Mouse (Mus musculus) G1E (cell line): ENCODE data around the gene Apex2. TPM values are rescaled to one million over a fixed set of nuclear protein-coding genes. Genes with fewer than 3 reads are reported as not detected.
"Not testable (repeated sequence)": the region's sequence is repeated elsewhere in the genome, so short reads cannot be mapped to it uniquely, and the experiment has no call there.

Experiments
- ATAC-seq: 2 replicates; pipeline ENCODE4 v1.8.0; 2016; ENCODE audit warnings: mild to moderate bottlenecking; ENCODE audit not compliant: insufficient number of reproducible peaks, poor library complexity, low FRiP score, severe bottlenecking; ENCODE audit errors: extremely low read depth
- DNase-seq: peaks from one replicate; pipeline ENCODE4 v3.0.0; 2012; ENCODE audit warnings: low spot score
- H3K27me3 ChIP-seq: 2 replicates; pipeline ENCODE4 v1.6.1; 2012; ENCODE audit warnings: mild to moderate bottlenecking, low read length, inconsistent platforms; ENCODE audit not compliant: insufficient read depth
- H3K36me3 ChIP-seq: replicated peaks from 2 replicates; pipeline ENCODE3; 2012; ENCODE audit warnings: mild to moderate bottlenecking, inconsistent platforms
- H3K4me1 ChIP-seq: 2 replicates; pipeline ENCODE4 v1.6.1; 2012; ENCODE audit warnings: low read depth, low read length, inconsistent platforms, mixed read lengths; ENCODE audit not compliant: insufficient read depth
- H3K4me3 ChIP-seq: 2 replicates; pipeline ENCODE4 v1.5.1; 2012; ENCODE audit warnings: low read depth, mild to moderate bottlenecking, inconsistent platforms, low read length, moderate library complexity, mixed read lengths
- H3K9me3 ChIP-seq: replicated peaks from 2 replicates; pipeline ENCODE4 v1.6.1; 2012; ENCODE audit warnings: inconsistent platforms
- CTCF ChIP-seq: IDR thresholded peaks from 2 replicates; pipeline ENCODE4 v1.5.1; 2012; ENCODE audit warnings: low read depth, low read length, inconsistent platforms, mixed read lengths
- GATA1 ChIP-seq: IDR thresholded peaks from 2 replicates; pipeline ENCODE4 v1.6.1; 2012; ENCODE audit warnings: borderline replicate concordance, low read length, inconsistent platforms, mixed read lengths
- GATA2 ChIP-seq: IDR thresholded peaks from 2 replicates; pipeline ENCODE4 v1.6.1; 2012; ENCODE audit warnings: low read depth, low read length, inconsistent platforms, borderline replicate concordance
- POLR2AphosphoS5 ChIP-seq: IDR thresholded peaks from 2 replicates; pipeline ENCODE4 v1.6.1; 2012; ENCODE audit warnings: low read depth, low read length, inconsistent platforms; ENCODE audit not compliant: insufficient replicate concordance
- TAL1 ChIP-seq: conservative IDR thresholded peaks from 2 replicates; pipeline ENCODE4 v1.6.1; 2012; ENCODE audit warnings: low read depth, low read length, inconsistent platforms, mixed read lengths
- polyA plus RNA-seq: library from polyadenylated mRNA; stranded (reverse); fragments of >175 nt; gene quantifications from 2 replicates; pipeline ENCODE4 v1.2.3, GENCODE M21; 2012
- total RNA-seq, 2 experiments: library from RNA; stranded (forward) in 1 of 2; stranded (reverse) in 1 of 2; fragments of 200-1000 nt in 1 of 2; fragments of >200 nt in 1 of 2; fragmentation: Nextera tagmentation in 1 of 2; gene quantifications; 2 replicates each; pipeline ENCODE4 v1.2.3; 2014 to 2017

The Apex2 gene
- total and polyA plus RNA-seq, 3 experiments: 1.3 to 22.8 (median 7.7) TPM

DNA sequence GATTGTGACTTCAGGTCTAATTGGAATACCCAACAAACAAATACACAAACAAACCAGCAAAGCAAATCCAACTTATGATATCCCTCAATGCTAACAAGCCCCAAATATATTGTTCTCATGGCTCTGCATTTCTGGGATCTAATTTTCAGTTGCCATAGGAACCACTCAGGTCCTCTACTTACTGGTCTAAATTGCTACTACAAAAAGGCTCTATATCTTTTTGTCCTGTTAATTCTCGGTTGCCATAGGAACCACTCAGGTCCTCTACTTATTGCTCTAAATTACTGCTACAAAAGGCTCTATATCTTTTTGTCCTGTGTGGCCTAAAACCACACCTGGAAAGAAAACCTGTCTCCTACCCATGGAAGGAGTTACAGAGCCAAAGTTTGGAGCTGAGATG, 75.5 kb downstream of the Apex2 start:
- H3K4me3 ChIP-seq: no peak overlapping the region
- TF ChIP-seq GATA2 (no peak), TAL1 (no peak), POLR2AphosphoS5 (no peak), GATA1 (no peak), CTCF (no peak)
- ATAC-seq (no peak), DNase-seq (no peak)
- H3K4me1 ChIP-seq: peaks cover 28% of the 10 kb centered on the region
- H3K36me3 ChIP-seq: no peaks in the 10 kb centered on the region
- no peaks in the 10 kb centered on the region for H3K27me3 ChIP-seq
- no peaks in the 10 kb centered on the region for H3K9me3 ChIP-seq

DNA sequence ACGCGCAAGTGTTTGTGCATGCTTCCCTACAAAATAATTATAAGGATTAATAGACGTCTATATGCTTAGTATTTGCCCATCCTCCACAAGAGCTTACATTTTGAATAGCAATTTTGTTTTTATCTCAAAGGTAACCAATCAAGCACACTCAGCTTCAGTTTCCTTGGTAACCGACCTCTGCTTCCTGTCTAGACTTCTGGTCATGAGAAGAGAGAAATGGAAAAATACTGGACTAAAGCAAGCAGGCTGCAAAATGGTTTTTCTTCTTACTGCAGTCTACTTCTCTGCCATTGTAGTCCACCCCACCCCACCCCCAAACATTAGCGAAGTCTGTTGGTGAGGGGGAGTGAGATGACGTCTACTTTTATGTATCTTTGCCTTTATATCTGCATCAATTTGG, 78.4 kb downstream of the Apex2 start:
- Histone ChIP-seq H3K9me3 (no peaks in the 10 kb centered on the region), H3K4me1 (peaks cover 27% of the 10 kb centered on the region), H3K36me3 (peaks cover 2% of the 10 kb centered on the region), H3K27me3 (no peaks in the 10 kb centered on the region), H3K4me3 (no peak overlapping the region)
- ATAC-seq (no peak), DNase-seq (no peak)
- TF ChIP-seq POLR2AphosphoS5 (no peak), CTCF (no peak), GATA2 (no peak), GATA1 (no peak), TAL1 (no peak)

DNA sequence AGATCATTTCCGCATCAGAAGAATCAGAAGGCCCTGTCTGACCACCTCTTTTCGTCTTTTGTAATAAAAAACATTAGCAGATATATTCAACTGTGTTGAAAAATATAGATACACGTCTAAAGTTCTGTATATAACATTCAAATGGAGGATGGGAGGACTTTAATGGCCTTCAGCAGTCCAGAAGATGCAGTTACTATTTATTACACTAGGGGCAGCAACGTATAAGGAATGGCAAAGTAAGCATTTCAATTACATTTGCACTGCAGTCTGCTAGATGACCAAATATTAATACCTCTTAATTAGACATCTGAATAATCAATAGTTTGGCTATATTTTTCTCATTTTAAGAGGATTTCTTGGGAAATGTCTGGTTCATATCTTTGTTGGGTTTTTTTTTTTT, 79.0 kb downstream of the Apex2 start:
- ATAC-seq (peak; percentile 63), DNase-seq (peak; percentile 1)
- Histone ChIP-seq H3K36me3 (peaks cover 2% of the 10 kb centered on the region), H3K9me3 (no peaks in the 10 kb centered on the region), H3K4me1 (peaks cover 24% of the 10 kb centered on the region), H3K4me3 (no peak overlapping the region), H3K27me3 (no peaks in the 10 kb centered on the region)
- TF ChIP-seq GATA1 (no peak), CTCF (0 out of 2 replicates have a peak, but pooled peaks have one; percentile 14)

DNA sequence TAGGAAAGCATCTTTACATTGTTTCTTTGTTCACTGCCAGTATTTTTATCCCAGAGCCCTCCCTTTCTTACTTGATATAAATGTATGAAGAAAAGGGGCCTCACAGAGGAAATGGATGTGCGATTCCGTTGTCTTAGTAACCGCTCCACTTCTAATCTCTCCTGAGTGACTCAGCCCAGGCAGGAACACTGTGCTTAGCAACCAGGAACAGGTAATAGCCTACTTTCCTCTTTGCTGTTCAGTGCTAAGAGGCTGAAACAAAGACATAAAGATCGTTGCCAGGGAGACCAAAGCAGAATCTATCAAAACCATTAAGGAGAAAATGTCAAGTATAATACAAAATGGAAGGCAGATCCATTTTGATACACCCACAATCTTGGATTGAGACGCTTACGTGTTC, 81.0 kb downstream of the Apex2 start:
- ATAC-seq (no peak), DNase-seq (no peak)
- no peak overlapping the region for H3K4me3 ChIP-seq
- H3K36me3 ChIP-seq: peaks cover 2% of the 10 kb centered on the region
- no peaks in the 10 kb centered on the region for H3K9me3 ChIP-seq
- peaks cover 22% of the 10 kb centered on the region for H3K4me1 ChIP-seq
- TF ChIP-seq GATA1 (no peak), GATA2 (no peak), CTCF (no peak), POLR2AphosphoS5 (no peak), TAL1 (no peak)
- H3K27me3 ChIP-seq: no peaks in the 10 kb centered on the region

DNA sequence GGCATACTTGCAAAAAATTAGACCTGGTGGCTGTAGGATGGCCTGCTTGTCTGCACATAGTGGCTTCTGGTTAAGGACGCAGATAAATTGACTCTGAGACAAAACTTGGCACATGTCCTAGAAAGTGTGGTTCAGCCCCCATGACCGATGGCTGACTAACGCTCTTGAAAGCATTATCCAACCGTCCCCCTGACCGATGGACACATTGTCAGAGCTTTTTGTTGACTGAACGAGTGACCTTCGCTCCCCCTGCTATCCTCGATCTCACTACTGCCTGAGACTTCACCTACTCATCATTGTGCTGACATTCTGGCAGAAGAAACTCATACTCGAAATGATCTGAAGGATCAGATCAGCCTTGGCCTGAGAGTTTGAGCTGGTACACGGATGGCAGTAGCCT, 101.9 kb downstream of the Apex2 start:
- H3K36me3 ChIP-seq, ATAC-seq, H3K4me1 ChIP-seq, H3K27me3 ChIP-seq, DNase-seq, H3K4me3 ChIP-seq, H3K9me3 ChIP-seq: not testable (repeated sequence)

DNA sequence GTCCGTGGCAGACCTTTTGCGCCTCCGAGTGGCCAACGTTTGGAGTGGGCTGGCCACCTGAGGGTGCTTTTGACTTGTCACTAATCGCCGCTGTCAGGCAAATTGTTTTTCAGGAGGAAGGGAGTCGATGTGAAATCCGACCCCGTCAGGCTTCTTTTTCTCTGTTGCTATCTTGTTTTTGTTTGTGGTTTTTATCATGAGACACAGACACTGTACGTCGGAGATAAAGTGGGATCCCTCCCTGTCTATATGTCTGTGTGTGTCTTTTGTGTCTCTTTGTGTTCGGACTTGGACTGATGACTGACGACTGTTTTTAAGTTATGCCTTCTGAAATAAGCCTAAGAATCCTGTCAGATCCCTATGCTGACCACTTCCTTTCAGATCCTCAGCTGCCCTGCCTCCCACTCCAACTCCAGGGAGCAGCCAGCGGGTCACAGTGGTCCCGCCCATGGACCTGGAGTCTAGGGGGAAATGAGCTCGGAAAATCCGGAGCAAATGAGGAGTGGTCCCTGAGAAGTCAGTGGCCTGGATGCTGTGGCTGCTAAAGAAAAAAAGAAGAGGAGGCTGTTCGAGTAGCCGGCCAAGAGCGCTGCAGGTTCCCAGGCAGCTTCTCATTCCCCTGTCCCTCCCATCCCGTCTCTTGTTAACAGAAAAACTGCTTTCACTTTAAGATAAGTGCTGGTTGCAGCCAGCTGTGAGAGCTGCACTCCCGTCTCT, 103.2 kb downstream of the Apex2 start:
- H3K4me3 ChIP-seq, H3K27me3 ChIP-seq, H3K4me1 ChIP-seq, ATAC-seq, DNase-seq, H3K9me3 ChIP-seq, H3K36me3 ChIP-seq: not testable (repeated sequence)

DNA sequence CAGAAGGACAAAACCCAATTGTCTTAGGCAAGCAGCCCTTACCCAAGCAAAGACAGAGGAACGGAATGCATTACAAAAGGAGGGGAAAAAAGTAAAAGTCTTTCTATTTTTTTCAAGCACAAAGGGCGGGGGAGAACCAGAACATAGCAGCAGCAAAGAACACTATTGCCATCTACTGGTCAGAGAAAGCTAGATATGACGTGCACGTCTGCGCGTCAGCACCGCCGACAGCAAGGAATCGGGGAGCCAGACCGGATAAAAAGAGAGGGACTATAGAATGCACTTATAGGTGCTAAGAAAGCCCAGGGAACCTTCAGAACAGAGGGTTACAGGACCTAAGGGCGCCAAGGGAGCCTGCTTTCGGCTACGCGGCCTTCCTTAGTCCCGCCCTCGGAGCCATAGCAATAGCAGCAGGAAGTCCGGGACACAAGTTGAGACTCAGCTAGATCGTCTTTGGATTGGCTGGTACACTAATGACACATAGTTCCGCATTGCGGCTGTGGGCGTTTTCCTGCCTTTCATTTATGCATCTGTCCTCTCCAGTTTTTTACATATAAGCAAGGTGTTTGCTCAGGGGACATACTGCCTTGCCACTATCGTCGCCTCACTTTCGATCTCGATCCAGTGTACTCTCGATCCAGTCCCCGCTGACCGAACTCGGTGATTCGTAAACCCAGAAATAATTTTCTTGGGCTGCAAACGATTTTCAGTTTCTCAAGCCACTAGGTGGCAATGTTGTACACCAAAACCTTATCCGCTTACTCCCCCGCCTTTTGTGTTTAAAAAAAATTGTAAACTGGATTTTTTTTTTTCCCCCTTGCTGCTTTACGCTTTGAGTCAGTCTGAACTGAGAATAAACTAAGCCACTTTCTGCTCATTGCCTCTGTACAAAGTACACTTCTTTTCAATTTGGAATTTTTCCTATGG, 111.6 kb downstream of the Apex2 start:
- H3K9me3 ChIP-seq: no peaks in the 10 kb centered on the region
- no peaks in the 10 kb centered on the region for H3K27me3 ChIP-seq
- H3K36me3 ChIP-seq: no peaks in the 10 kb centered on the region
- ATAC-seq (peak; percentile 99), DNase-seq (peak; percentile 64)
- peak overlapping the region; percentile 69 for H3K4me3 ChIP-seq
- TF ChIP-seq CTCF: peak; percentile 25; the same call in 1 of the 2 replicates
- no peak for TF ChIP-seq GATA2
- no peaks in the 10 kb centered on the region for H3K4me1 ChIP-seq
